Mouse (Mus musculus): Measurements from ENCODE around the gene Aig1. TPM values are rescaled to one million over a fixed set of nuclear protein-coding genes. Genes with fewer than 3 reads are reported as not detected.
"Not testable (repeated sequence)": the region's sequence is repeated elsewhere in the genome, so short reads cannot be mapped to it uniquely, and the experiment has no call there.

Gene Aig1
- 56.2 and 57.4 TPM in 2 replicates for polyA plus RNA-seq (2012; rRNA removed)

DNA sequence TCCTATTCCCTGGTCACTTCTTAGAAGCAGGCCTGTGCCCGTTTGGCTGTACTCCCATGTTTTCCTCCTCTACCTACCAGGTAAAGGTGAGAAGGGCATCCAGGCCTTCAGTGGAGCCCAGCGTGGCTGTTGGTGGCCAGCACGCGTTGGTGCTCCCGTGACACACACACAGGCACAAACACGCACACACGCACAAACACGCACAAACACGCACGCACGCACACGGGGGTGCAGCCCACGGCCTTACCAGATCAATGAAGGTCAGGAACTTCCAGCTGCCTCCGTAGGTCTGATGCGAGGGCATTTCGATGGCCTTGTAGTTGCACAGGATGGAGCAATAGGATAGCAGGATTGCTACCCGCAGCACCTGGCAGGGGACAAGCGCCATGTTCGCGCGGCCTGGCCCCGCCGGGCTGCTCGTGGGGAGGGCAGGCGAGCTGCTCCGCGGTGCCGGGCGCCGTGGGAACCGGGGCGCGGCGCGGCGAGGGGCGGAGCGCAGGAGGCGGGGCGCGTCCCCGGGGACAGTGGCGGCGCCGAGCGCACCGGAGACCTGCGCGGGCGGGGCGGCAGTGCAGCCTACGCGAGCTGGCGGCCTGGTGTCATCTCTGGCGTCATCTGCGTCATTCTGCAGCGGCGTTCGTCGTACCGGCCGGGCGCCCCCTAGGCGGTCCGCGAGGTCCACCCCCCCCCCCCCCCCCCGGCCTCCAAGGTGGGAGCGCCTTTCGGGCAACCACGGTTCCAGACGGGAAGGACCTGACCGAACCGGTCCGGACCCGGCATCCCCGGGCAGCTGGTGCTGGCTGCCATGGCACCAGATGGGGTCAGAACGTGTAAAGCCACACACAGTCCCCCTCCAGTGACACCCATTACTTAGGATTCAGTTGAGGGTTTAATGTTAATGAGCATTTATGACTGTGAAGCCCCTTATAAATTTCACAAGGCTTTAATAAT is at the start of gene Aig1:
Gene Aig1 (minus strand): TSS at position 610 of the 951 bp plus-strand sequence.
- DNase-seq (ENCODE audit: low read depth), result no peak

GRCm38 (mm10) chr10:13916645-13917342 is 48.0 kb upstream of the Aig1 start:
- no peak for DNase-seq (ENCODE audit: low read depth)

- no peak for DNase-seq (ENCODE audit: low read depth)
These were observed 46.4 kb upstream of the Aig1 start for GRCm38 (mm10) chr10:13915211-13915610.

GRCm38 (mm10) chr10:13913689-13914088 is 44.9 kb upstream of the Aig1 start:
- DNase-seq (ENCODE audit: low read depth), result no peak

DNA sequence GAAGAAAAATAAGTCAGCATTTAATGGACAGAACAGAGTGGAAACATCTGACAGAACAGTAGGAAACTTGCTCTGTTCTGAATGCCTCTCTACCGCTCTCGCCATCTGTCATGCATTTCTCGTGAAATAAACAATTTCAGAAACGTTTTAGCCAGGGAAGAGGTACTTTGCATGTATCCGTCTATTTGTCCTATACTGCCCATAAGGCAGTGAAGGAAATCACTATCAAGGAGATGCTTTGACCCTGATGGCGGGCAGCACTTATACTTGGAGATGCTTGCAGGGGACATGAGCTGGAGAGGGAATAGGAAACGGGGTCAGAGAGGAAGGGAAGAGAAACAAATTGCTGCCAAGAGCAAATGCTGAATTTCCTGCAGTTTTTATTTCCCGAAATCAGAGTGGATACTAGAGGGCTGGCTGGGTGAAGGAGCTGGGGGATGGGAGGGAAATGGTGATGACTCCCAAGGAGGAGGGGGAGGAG is 37.5 kb upstream of the Aig1 start:
- no peak for DNase-seq (ENCODE audit: low read depth)

GRCm38 (mm10) chr10:13905618-13906017 is 36.8 kb upstream of the Aig1 start:
- no peak for DNase-seq (ENCODE audit: low read depth)

DNA sequence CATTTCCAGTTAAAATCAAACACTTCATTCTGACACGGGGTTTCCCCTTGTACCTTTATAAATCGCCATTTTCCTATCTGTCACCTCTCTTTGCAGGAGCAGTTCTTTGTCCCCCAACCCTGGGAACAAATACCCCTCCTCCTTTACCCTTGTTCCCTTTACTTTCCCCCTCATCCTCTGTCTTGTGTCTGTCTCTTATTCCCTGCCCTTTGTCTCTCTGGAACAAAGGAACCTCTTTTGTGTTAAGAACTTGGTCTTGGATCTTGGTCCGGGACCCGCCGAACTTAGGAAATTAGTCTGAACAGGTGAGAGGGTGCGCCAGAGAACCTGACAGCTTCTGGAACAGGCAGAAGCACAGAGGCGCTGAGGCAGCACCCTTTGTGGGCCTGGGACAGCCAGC is 24.0 kb upstream of the Aig1 start:
- not testable (repeated sequence) for DNase-seq (ENCODE audit: low read depth)

- DNase-seq (ENCODE audit: low read depth), result no peak
These were observed 14.4 kb upstream of the Aig1 start for GRCm38 (mm10) chr10:13882975-13883875.

DNA sequence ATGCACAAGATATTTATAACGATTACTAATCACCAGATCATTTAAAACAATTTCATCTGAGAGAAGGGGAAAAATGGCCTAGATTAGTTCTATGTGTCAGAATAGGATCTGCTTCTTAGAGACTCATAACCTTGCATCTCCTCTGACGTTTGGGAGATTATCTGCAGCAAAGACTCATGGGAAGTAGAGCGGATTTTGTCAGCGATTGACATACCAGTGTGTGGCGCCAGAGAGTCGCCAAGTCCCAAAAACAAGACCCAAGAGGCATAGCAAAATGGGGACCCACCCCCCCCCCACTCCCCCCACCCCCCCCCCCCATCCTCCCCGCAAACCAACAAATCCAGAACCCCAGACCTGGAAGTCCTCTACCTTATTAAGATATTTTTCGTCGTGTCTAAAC is 13.7 kb upstream of the Aig1 start:
- no peak for DNase-seq (ENCODE audit: low read depth)

GRCm38 (mm10) chr10:13878696-13879095 is 9.9 kb upstream of the Aig1 start:
- no peak for DNase-seq (ENCODE audit: low read depth)

GRCm38 (mm10) chr10:13875038-13875420 is 6.2 kb upstream of the Aig1 start:
- no peak for DNase-seq (ENCODE audit: low read depth)

DNA sequence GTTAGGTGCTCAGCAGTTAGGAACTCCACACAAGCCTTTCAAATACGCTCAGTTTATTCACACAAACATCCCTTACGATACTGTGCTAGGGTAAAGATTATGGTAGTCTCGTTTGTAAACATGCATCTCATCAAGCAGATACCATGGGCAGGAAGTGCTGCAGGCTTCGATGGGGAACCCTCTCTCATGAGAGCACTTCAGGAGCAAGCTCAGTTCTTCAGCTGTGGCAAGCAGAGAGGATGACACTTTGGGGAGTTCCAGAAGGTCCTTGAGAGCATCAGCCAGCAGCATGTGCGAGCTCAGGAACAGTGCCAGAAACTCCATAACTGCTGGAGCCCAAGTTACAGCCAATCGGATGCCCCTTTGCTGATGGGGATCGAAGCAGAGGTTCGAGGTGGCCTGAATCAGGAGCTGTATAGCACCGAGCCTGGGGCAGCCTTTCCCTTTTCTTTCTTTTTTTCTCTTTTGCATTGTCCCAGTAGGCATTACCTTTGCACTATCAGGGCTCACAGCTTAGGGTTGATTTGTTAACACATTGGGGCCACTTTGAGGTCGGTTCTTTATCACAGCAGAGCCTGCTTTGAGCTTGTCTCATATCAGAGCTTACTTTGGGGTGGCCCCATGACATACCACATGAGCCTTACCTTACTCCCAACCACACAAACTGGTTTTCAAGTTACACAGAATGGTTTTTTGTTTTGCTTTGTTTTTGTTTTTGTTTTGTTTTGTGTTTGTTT is 5.7 kb upstream of the Aig1 start:
- no peak for DNase-seq (ENCODE audit: low read depth)

- no peak for DNase-seq (ENCODE audit: low read depth)
These were observed 1.8 kb upstream of the Aig1 start for GRCm38 (mm10) chr10:13870531-13870930.

GRCm38 (mm10) chr10:13869322-13870035 is 699 bp upstream of the Aig1 start:
- DNase-seq (ENCODE audit: low read depth), result no peak

DNA sequence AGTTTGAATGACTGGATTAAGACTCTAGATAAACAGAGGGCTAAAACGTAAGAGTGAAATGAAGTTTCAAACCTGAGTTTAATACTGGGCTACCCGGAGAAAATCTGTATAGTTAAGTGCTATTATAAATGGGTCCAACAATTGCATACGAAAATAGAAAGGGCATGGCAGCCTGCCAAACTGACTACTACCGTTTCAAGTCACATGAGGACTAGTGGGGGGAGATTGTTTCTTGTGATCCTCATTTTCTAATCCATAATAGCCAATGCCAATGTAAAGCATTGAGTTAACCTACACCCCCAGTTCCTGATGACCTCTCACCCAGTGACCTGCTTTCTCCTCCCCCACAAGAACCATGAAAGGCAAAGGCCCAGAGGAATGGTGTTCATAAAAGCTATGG is 2.4 kb downstream of the Aig1 start:
- no peak for DNase-seq (ENCODE audit: low read depth)

- no peak for DNase-seq (ENCODE audit: low read depth)
These were observed 7.5 kb downstream of the Aig1 start for GRCm38 (mm10) chr10:13861115-13861909.

GRCm38 (mm10) chr10:13856438-13856837 is 12.3 kb downstream of the Aig1 start:
- peak; percentile 45 for DNase-seq (ENCODE audit: low read depth)

GRCm38 (mm10) chr10:13855969-13856368 is 12.8 kb downstream of the Aig1 start:
- DNase-seq (ENCODE audit: low read depth), result no peak

GRCm38 (mm10) chr10:13855111-13855510 is 13.7 kb downstream of the Aig1 start:
- DNase-seq (ENCODE audit: low read depth), result no peak
